Mouse (Mus musculus) cerebellum, postnatal 4 days (tissue): ENCODE data around the gene Mapkapk3.

ENCODE experiments used
- DNase-seq, 2 experiments: peaks; one replicate each; pipeline ENCODE4 v3.0.0; 2022; ENCODE audit warnings: low spot score in 2 of 2, mixed read lengths in 1 of 2

Gene Mapkapk3

GRCm38 (mm10) chr9:107264731-107265130, 24.9 kb downstream of the Mapkapk3 start:
- DNase-seq, result no peak

- no peak for DNase-seq
Measured at GRCm38 (mm10) chr9:107263912-107264311, 25.8 kb downstream of the Mapkapk3 start.

- DNase-seq, result no peak
Measured at GRCm38 (mm10) chr9:107262375-107262774, 27.3 kb downstream of the Mapkapk3 start.

- no peak for DNase-seq
Measured at GRCm38 (mm10) chr9:107261792-107262191, 27.9 kb downstream of the Mapkapk3 start.

- no peak for DNase-seq
Measured at GRCm38 (mm10) chr9:107260836-107261235, 28.8 kb downstream of the Mapkapk3 start.

- DNase-seq, result no peak
Measured at GRCm38 (mm10) chr9:107260429-107260828, 29.2 kb downstream of the Mapkapk3 start.

GRCm38 (mm10) chr9:107259571-107259970, 30.1 kb downstream of the Mapkapk3 start:
- DNase-seq, result no peak

- DNase-seq, result no peak
Measured at GRCm38 (mm10) chr9:107255596-107255995, 34.1 kb downstream of the Mapkapk3 start.

GRCm38 (mm10) chr9:107254925-107255324, 34.8 kb downstream of the Mapkapk3 start:
- DNase-seq, result no peak

- DNase-seq, result peak in 1 of 2 experiments; percentile 78
Measured at GRCm38 (mm10) chr9:107254476-107254875, 35.2 kb downstream of the Mapkapk3 start.

GRCm38 (mm10) chr9:107252164-107252563, 37.5 kb downstream of the Mapkapk3 start:
- DNase-seq, result peak in 1 of 2 experiments; percentile 45

- DNase-seq, result peak in 1 of 2 experiments; percentile 7
Measured at GRCm38 (mm10) chr9:107250416-107251337, 39.0 kb downstream of the Mapkapk3 start.

GRCm38 (mm10) chr9:107249154-107249553, 40.5 kb downstream of the Mapkapk3 start:
- DNase-seq, result no peak

GRCm38 (mm10) chr9:107246170-107246569, 43.5 kb downstream of the Mapkapk3 start:
- no peak for DNase-seq

- DNase-seq, result no peak
Measured at GRCm38 (mm10) chr9:107245311-107245710, 44.4 kb downstream of the Mapkapk3 start.

- DNase-seq, result no peak
Measured at GRCm38 (mm10) chr9:107236151-107236550, 53.5 kb downstream of the Mapkapk3 start.

- DNase-seq, result no peak
Measured at GRCm38 (mm10) chr9:107235261-107235660, 54.4 kb downstream of the Mapkapk3 start.

- DNase-seq, result no peak
Measured at GRCm38 (mm10) chr9:107232140-107232539, 57.5 kb downstream of the Mapkapk3 start.

- DNase-seq, result peak; percentile 41 to 79
Measured at GRCm38 (mm10) chr9:107231539-107232139, 58.0 kb downstream of the Mapkapk3 start, which contains the start of gene Dock3. TSS of gene Dock3 (minus strand) at chr9:107231909.

- DNase-seq, result peak; percentile 59 to 81
Measured at GRCm38 (mm10) chr9:107230991-107231538, 58.6 kb downstream of the Mapkapk3 start.

- DNase-seq, result no peak
Measured at GRCm38 (mm10) chr9:107224597-107224996, 65.1 kb downstream of the Mapkapk3 start.
